Mouse (Mus musculus) megakaryocyte, embryonic 14.5 days (primary cell): ENCODE results near the gene Bach2. TPM values are rescaled to one million over a fixed set of nuclear protein-coding genes. Genes with fewer than 3 reads are reported as not detected.

Experiments used
- H3K27me3 ChIP-seq: replicated peaks from 2 replicates; pipeline ENCODE3; 2012; ENCODE audit warnings: inconsistent platforms
- H3K36me3 ChIP-seq: replicated peaks from 2 replicates; pipeline ENCODE3; 2012; ENCODE audit warnings: low read length, inconsistent platforms, mixed read lengths
- H3K4me1 ChIP-seq: 2 replicates; pipeline ENCODE4 v1.6.1; 2012; ENCODE audit warnings: inconsistent platforms
- H3K4me3 ChIP-seq: replicated peaks from 2 replicates; pipeline ENCODE3; 2012; ENCODE audit warnings: moderate library complexity, mild to moderate bottlenecking, inconsistent platforms
- H3K9me3 ChIP-seq: 2 replicates; pipeline ENCODE4 v1.6.1; 2012; ENCODE audit warnings: inconsistent platforms
- FLI1 ChIP-seq: IDR thresholded peaks from 2 replicates; pipeline ENCODE4 v1.6.1; 2012; ENCODE audit warnings: low read length, inconsistent platforms, mixed read lengths
- GATA1 ChIP-seq: IDR thresholded peaks from 3 replicates; pipeline ENCODE4 v1.6.1; 2012; ENCODE audit warnings: mixed read lengths, low read length, inconsistent platforms, borderline replicate concordance
- polyA plus RNA-seq: library from polyadenylated mRNA; stranded (reverse); fragments of >175 nt; gene quantifications from 2 replicates; pipeline ENCODE4 v1.2.3, GENCODE M21; 2012; ENCODE audit warnings: low replicate concordance; ENCODE audit not compliant: insufficient read depth

The Bach2 gene
- polyA plus RNA-seq, 1 experiment, result 0.27 TPM

DNA sequence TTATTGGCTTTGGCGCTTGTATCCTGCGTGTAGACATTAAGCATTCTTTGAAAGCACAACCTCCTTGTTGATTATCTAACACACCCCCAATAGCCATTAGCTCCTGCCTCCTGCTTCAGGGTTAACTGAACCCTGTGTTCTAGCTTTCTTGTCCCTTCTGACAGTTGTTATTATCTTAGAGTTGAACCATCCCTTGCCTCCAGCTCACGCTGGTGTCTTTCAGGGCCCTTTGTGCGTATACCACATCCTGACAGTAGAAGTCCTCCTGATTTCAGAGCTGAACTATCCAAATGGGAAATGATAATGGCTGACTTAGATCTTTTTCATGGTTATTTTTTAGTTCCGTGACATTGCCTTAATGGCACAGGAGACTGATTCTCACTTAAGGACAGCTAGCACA lies 110.8 kb downstream of the Bach2 start:
- Histone ChIP-seq H3K4me3 (no peak overlapping the region), H3K36me3 (no peaks in the 10 kb centered on the region)
- TF ChIP-seq FLI1, result no peak
- no peak for TF ChIP-seq GATA1

DNA sequence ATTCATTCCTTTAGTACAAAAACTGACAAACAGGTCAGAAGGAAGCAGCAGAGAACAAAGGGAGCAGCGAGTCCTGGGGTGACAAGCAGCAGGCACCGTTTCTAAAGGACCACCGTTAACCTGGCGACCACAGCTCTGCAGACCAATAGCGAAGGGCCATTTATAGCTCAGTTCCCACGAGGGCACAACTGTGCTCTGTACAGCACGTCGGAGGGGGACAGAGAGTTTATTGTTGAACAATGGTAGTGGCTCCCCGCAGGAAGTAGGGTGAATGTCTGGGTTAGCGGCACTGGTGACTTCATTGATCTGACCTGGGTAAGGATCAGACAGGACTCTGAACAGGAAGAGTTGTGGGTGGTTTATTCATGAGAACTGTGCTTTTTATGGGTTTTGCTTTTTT lies 112.6 kb downstream of the Bach2 start:
- Histone ChIP-seq H3K4me1 (peaks cover 37% of the 10 kb centered on the region), H3K36me3 (no peaks in the 10 kb centered on the region), H3K27me3 (peaks cover 3% of the 10 kb centered on the region), H3K9me3 (0 out of 2 replicates have a peak, but pooled peaks cover 2% of the 10 kb centered on the region), H3K4me3 (no peak overlapping the region)
- no peak for TF ChIP-seq FLI1
- no peak for TF ChIP-seq GATA1

More for the DNA sequence above, 110.8 kb downstream of the Bach2 start:
- Histone ChIP-seq H3K4me1 (peaks cover 45% of the 10 kb centered on the region), H3K9me3 (0 out of 2 replicates have a peak, but pooled peaks cover 2% of the 10 kb centered on the region), H3K27me3 (peaks cover 2% of the 10 kb centered on the region)

DNA sequence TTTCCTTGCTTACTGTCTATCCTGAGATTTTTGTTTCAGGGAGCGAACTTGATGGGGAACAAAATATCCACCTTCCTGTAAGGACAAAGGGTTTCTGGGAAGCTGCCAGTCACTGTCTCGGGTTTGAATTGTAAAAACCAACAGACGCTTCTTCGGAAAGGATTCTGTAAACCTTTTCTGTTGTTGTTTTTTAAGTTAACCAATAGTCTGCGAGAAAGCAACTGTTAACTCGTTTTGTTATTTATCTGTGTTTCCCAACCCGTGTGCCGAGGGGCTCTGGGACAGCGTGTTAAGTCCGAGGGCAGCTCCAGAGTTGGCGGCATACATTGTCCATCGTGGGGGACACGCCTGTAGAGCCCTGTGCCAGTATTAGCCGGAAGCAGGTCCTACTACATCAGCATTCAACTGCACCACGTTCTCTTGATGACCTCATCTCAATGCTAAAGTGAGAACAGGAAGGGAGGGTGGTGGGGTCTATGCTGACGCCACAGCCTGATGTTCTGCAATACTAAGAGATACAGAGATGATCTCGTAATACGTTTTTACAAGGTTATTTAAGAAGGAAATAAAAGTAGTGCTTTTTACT lies 113.2 kb downstream of the Bach2 start:
- Histone ChIP-seq H3K27me3 (peaks cover 4% of the 10 kb centered on the region), H3K4me3 (peak overlapping the region; percentile 46), H3K36me3 (no peaks in the 10 kb centered on the region), H3K9me3 (0 out of 2 replicates have a peak, but pooled peaks cover 2% of the 10 kb centered on the region), H3K4me1 (peaks cover 42% of the 10 kb centered on the region)
- no peak for TF ChIP-seq FLI1
- TF ChIP-seq GATA1, result no peak

DNA sequence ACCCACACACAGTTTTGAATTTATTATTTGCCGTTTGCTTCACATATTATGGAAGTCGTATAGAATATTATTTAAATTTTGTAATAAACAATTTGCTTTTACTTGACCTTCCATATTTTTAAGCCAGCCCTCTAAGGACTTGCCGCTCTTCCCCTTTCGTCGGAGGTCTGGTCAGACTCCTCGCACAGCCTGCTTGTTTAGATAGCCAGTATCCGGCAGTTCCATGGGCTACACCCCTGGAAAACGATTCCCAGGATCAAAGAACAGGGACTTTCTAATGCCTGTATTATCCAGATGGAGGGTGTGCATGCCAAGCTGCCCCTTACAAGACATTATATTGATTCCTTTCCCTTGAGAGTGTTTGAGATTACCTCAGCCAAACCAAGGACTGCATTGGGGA lies 113.8 kb downstream of the Bach2 start:
- TF ChIP-seq GATA1 (no peak), FLI1 (no peak)
- H3K4me1 ChIP-seq, result peaks cover 39% of the 10 kb centered on the region

DNA sequence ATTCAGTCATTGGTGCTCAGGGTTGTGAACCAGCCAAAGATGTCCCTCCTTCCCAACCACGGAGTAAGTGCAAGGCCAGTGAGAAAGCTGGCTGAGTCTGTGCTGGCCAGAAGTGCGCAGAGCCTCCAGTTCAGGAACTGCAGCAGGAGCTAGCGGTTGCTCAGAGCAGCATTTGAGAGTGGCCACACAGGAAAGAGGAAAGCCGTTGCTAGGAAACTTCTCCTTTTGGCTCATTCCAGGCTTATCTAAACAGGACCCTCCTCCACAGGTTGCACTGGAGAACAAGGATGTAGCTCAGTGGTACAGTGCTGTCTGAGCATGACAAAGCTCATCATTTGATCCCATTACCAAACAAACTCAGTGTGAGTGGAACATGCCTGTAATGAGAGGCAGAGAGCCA lies 114.2 kb downstream of the Bach2 start:
- TF ChIP-seq FLI1 (no peak), GATA1 (no peak)
- Histone ChIP-seq H3K4me3 (peak overlapping the region; percentile 13), H3K27me3 (peaks cover 4% of the 10 kb centered on the region), H3K36me3 (no peaks in the 10 kb centered on the region), H3K9me3 (0 out of 2 replicates have a peak, but pooled peaks cover 2% of the 10 kb centered on the region), H3K4me1 (peaks cover 38% of the 10 kb centered on the region)

More for the DNA sequence above, 113.8 kb downstream of the Bach2 start:
- Histone ChIP-seq H3K9me3 (0 out of 2 replicates have a peak, but pooled peaks cover 2% of the 10 kb centered on the region), H3K36me3 (no peaks in the 10 kb centered on the region), H3K27me3 (peaks cover 4% of the 10 kb centered on the region), H3K4me3 (no peak overlapping the region)

DNA sequence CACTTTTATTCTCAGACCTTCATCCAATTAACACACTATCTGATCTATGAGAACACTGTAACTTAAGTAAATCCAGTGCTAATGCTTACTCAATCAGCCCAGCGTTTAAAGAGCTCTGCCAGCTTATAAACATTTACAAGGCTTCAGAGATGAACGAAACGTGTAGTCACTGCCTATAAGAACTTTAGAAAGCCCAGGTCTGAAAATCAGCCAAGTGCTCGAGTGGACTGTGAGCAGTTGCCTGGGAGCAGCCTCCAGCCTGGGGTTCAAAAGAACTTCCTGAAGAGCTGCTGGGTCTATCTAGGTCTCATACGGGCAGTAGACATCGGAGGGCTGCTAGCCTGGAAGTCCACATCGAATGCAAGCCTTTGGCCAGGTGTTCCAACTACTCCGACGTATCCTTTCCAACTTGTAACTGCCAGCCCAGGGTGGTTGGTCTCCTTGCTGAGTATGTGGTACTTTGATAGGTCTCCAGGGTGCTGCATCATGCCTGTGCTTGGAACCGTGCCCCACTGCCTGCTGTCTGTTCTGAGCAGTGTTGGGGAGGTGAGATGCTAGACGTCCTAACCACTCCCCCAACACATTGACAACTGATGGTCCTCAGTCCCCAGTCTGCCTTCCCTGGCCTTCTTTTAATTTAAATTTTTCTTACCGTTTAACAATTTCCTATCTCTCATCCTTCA lies 117.5 kb downstream of the Bach2 start:
- no peaks in the 10 kb centered on the region for H3K9me3 ChIP-seq
- peaks cover 55% of the 10 kb centered on the region for H3K4me1 ChIP-seq
- H3K27me3 ChIP-seq, result peaks cover 32% of the 10 kb centered on the region
- no peak for TF ChIP-seq FLI1
- TF ChIP-seq GATA1, result no peak
- no peaks in the 10 kb centered on the region for H3K36me3 ChIP-seq
- H3K4me3 ChIP-seq, result no peak overlapping the region

DNA sequence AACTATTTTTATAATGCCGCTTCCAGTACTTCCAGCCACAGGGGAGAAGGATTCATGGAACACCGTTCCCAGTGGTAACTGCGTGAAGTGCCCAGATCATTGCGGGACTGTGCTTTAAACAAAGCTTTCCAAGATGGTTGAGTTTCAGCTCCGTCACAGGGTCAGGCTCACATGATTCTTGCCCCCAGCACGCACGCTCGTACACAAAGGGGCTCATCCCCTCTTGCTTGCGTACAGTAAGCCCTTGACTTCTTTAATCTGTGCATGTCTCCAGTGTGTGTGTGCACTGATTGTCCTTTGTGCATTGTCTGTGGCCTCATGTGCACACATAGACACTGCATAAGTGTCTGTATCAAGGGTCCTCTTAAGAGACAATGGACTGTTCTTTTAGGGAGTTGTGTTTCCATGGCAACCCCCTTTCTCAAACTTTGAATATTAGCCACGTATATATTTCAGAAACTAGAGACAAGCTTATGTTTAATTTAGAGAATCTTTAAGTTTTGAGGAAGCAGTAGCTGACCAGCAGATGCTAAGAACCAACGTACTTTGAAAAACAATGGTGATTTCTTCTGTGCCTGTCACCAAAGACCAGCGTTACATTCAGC lies 119.5 kb downstream of the Bach2 start:
- peaks cover 41% of the 10 kb centered on the region for H3K4me1 ChIP-seq
- no peaks in the 10 kb centered on the region for H3K36me3 ChIP-seq
- peaks cover 47% of the 10 kb centered on the region for H3K27me3 ChIP-seq
- TF ChIP-seq GATA1 (no peak), FLI1 (no peak)
- peak overlapping the region; percentile 33 for H3K4me3 ChIP-seq
- H3K9me3 ChIP-seq, result no peaks in the 10 kb centered on the region

DNA sequence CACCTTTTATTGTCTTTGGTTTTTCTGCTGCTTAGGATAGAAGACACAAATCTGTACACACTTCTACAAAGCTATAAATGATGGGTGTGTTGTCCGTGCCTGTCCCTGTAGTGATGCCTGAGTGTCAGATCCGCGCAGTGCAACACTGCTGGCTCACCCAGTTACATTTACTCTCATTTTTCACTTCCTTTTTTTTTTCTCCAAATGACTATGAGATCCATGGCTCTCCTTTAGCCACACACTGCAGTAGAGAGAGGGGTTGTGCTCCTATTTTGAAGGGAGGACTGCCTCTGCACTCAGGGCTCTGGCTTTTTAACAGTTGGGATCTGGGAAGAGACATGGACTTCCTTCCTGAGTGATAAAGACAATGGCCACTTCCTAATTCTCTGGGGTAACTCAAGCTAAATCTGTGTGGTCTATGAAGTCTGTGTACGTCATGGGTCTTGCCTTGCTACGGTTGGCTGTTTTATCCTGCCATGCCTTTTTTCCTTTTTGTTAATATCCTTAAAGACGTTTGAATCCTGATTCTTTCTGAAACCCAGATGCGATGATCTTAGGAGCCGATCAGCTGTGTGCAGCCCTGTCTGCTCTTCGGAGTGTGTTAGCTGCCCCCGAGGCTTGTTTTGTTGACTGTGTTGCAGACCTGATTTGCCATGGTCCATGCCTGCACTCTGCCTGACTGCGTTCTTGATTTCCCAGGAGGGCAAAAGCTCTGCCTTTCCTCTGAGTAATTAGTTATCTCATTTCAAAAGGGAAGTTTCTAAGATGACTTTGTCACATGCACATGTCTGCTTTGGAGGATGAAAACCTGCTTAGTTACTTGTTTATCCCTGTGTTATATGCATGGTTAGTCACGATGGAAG lies 120.2 kb downstream of the Bach2 start:
- Histone ChIP-seq H3K9me3 (no peaks in the 10 kb centered on the region), H3K4me3 (no peak overlapping the region), H3K36me3 (no peaks in the 10 kb centered on the region), H3K27me3 (peaks cover 54% of the 10 kb centered on the region), H3K4me1 (peaks cover 45% of the 10 kb centered on the region)
- TF ChIP-seq GATA1, result no peak
- TF ChIP-seq FLI1, result no peak

DNA sequence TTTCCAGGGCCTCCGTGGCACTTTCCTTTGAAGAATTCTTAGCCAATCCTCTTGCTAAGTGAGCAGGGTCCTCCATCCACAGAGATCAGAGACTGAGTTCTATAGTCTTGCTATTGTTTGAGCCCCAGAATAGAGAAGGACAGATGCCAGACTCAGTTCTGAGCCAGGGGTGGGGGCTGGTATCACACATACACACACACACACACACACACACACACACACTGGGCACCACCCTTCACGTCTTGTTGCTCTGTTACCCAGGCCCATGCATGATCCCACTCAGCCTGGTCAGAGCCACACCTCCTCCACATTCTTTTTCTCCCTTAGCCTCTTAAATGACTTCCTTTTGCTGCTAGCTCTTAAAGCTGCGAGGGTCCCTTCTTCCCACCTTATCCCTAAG lies 121.0 kb downstream of the Bach2 start:
- Histone ChIP-seq H3K36me3 (no peaks in the 10 kb centered on the region), H3K4me1 (peaks cover 50% of the 10 kb centered on the region), H3K4me3 (no peak overlapping the region), H3K27me3 (peaks cover 61% of the 10 kb centered on the region), H3K9me3 (no peaks in the 10 kb centered on the region)
- TF ChIP-seq FLI1 (no peak), GATA1 (no peak)

DNA sequence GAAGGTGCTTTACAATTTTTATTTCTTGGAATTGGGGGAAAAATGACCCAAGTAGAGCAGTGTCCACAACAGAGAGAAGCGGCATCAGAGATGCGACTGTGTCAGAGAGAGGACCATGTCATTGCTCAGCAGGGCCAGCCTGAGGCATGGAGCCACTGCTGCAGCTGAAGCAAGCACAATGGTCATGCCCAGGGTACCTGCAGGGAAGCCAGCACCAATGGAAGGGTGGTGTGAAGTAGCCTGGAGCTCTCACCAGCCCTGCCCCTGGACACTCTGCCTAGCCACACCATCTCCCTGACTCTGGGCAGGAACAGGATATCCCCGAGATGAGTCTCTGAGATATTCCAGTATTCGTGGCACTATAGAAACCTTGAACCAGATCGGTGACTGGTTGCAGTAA lies 121.9 kb downstream of the Bach2 start:
- H3K36me3 ChIP-seq, result no peaks in the 10 kb centered on the region
- H3K4me3 ChIP-seq, result peak overlapping the region; percentile 42
- TF ChIP-seq FLI1 (no peak), GATA1 (no peak)
- H3K9me3 ChIP-seq, result no peaks in the 10 kb centered on the region
- H3K27me3 ChIP-seq, result peaks cover 65% of the 10 kb centered on the region
- peaks cover 55% of the 10 kb centered on the region for H3K4me1 ChIP-seq
